22 mouse cellular contexts compared by ENCODE assay signal in the genomic region with DNA sequence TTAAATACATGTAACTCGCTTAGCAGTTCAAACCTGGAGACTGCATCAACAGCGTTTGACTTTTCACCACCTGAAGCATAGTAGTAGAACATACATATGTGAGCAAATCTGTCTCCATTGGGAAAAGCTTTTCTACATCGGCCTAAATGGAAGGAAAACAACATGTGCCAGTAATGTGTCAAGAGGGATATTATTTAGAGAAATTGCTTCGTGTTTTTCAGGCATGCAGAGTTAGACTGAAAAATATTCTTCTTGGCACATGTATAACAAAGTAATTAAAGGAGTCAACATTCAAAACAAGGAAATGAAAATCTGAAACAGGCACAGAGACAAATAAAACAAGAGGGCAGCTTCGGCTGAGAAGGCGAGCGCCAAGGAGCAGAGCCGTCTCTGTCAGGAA.
A peak's percentile ranks its signal among the peaks of the same experiment; 100 is the strongest.
DNase-seq lines count a peak whose midpoint lies in the region; ATAC-seq and TF ChIP-seq lines count a peak whose summit lies in the region.
"Had no signal": no experiment of that assay in that cellular context is flagged by ENCODE, and none has a peak within 500 bp of the region (broad histone marks: within the 10 kb centered on the region; RNA-seq: fewer than 3 reads in every experiment).

No protein-coding gene starts in this region.

- no peaks in the 10 kb centered on the region for H3K36me3 ChIP-seq in embryonic facial prominence, embryonic 14.5 days (ENCODE audit: control insufficient read depth, insufficient read depth, low read length)
- no peaks in the 10 kb centered on the region for H3K36me3 ChIP-seq in embryonic facial prominence, embryonic 10.5 days (replicated peaks)
- H3K36me3 ChIP-seq in kidney, adult 2 months (ENCODE audit: control insufficient read depth, insufficient read depth, low read length) = no peaks in the 10 kb centered on the region
- no peaks in the 10 kb centered on the region for H3K36me3 ChIP-seq in kidney, embryonic 15.5 days
- no peaks in the 10 kb centered on the region for H3K36me3 ChIP-seq in forebrain, embryonic 16.5 days (ENCODE audit: control insufficient read depth, insufficient read depth)
- H3K36me3 ChIP-seq: G1E; heart, embryonic 10.5 days; hindbrain, embryonic 12.5 days had no signal

- no peak overlapping the region for H3K9ac ChIP-seq in embryonic facial prominence, embryonic 14.5 days (ENCODE audit: low read depth, low read length)
- H3K9ac ChIP-seq in kidney, embryonic 15.5 days = no peak overlapping the region
- H3K9ac ChIP-seq in forebrain, embryonic 16.5 days (replicated peaks; ENCODE audit: low read depth, low read length) = no peak overlapping the region
- H3K9ac ChIP-seq: hindbrain, embryonic 12.5 days had no signal

- peaks cover 27% of the 10 kb centered on the region for H3K4me1 ChIP-seq in embryonic facial prominence, embryonic 14.5 days (ENCODE audit: control insufficient read depth, insufficient read depth, low read length)
- peaks cover 11% of the 10 kb centered on the region for H3K4me1 ChIP-seq in embryonic facial prominence, embryonic 10.5 days
- H3K4me1 ChIP-seq in kidney, adult 2 months (ENCODE audit: control insufficient read depth, insufficient read depth, low read length) = no peaks in the 10 kb centered on the region
- H3K4me1 ChIP-seq in kidney, embryonic 15.5 days = 0 out of 2 replicates have a peak, but pooled peaks cover 2% of the 10 kb centered on the region
- H3K4me1 ChIP-seq in forebrain, embryonic 16.5 days (replicated peaks; ENCODE audit: control insufficient read depth, insufficient read depth, low read length) = peaks cover 14% of the 10 kb centered on the region

- H3K27ac ChIP-seq in embryonic facial prominence, embryonic 14.5 days (replicated peaks; ENCODE audit: low read depth, low read length) = no peak overlapping the region
- no peak overlapping the region for H3K27ac ChIP-seq in embryonic facial prominence, embryonic 10.5 days (replicated peaks)
- H3K27ac ChIP-seq in kidney, adult 2 months (ENCODE audit: insufficient read depth, low read depth, low read length) = no peak overlapping the region
- no peak overlapping the region for H3K27ac ChIP-seq in kidney, embryonic 15.5 days
- peak overlapping the region; percentile 47; the same call in 1 of the 2 replicates for H3K27ac ChIP-seq in forebrain, embryonic 16.5 days (ENCODE audit: low read length)
- H3K27ac ChIP-seq: heart, embryonic 10.5 days; hindbrain, embryonic 12.5 days; hindbrain, postnatal 0 days had no signal

- H3K4me3 ChIP-seq in embryonic facial prominence, embryonic 14.5 days (ENCODE audit: low read depth, low read length) = no peak overlapping the region
- H3K4me3 ChIP-seq in embryonic facial prominence, embryonic 10.5 days = no peak overlapping the region
- H3K4me3 ChIP-seq in kidney, adult 2 months (ENCODE audit: insufficient read depth, low read depth, low read length) = no peak overlapping the region
- no peak overlapping the region for H3K4me3 ChIP-seq in kidney, embryonic 15.5 days (replicated peaks)
- no peak overlapping the region for H3K4me3 ChIP-seq in forebrain, embryonic 16.5 days (replicated peaks; ENCODE audit: low read length)
- H3K4me3 ChIP-seq: heart, embryonic 10.5 days; hindbrain, embryonic 12.5 days had no signal

- no peak for TF ChIP-seq CTCF in kidney, adult 2 months (conservative IDR thresholded peaks at IDR 0.05; ENCODE audit: insufficient read depth, insufficient read length, low read depth, low read length)

- TF ChIP-seq POLR2A in kidney, adult 2 months (IDR thresholded peaks at IDR 0.05; ENCODE audit: low read depth, low read length) = no peak

- H3K27me3 ChIP-seq in embryonic facial prominence, embryonic 14.5 days (replicated peaks; ENCODE audit: control insufficient read depth, insufficient read depth, low read length) = no peaks in the 10 kb centered on the region
- no peaks in the 10 kb centered on the region for H3K27me3 ChIP-seq in embryonic facial prominence, embryonic 10.5 days (replicated peaks; ENCODE audit: low read depth, poor library complexity, severe bottlenecking)
- no peaks in the 10 kb centered on the region for H3K27me3 ChIP-seq in kidney, adult 2 months (replicated peaks; ENCODE audit: control insufficient read depth, insufficient read depth, low read length)
- no peaks in the 10 kb centered on the region for H3K27me3 ChIP-seq in kidney, embryonic 15.5 days
- H3K27me3 ChIP-seq in forebrain, embryonic 16.5 days (replicated peaks; ENCODE audit: control insufficient read depth, insufficient read depth, low read length) = no peaks in the 10 kb centered on the region
- H3K27me3 ChIP-seq: hindbrain, embryonic 12.5 days had no signal

- 62% methylated on average over 8 of the region's 8 CpGs for WGBS in embryonic facial prominence, embryonic 14.5 days
- WGBS in embryonic facial prominence, embryonic 10.5 days = 85% methylated on average over 8 of the region's 8 CpGs
- 62% methylated on average over 8 of the region's 8 CpGs for WGBS in kidney, adult 2 months
- WGBS in kidney, embryonic 15.5 days = 66% methylated on average over 8 of the region's 8 CpGs
- WGBS in forebrain, embryonic 16.5 days = 54% methylated on average over 8 of the region's 8 CpGs

- H3K9me3 ChIP-seq in embryonic facial prominence, embryonic 14.5 days (ENCODE audit: control insufficient read depth, low read length) = no peaks in the 10 kb centered on the region
- H3K9me3 ChIP-seq in embryonic facial prominence, embryonic 10.5 days = no peaks in the 10 kb centered on the region
- no peaks in the 10 kb centered on the region for H3K9me3 ChIP-seq in kidney, embryonic 15.5 days (replicated peaks)
- H3K9me3 ChIP-seq in forebrain, embryonic 16.5 days (ENCODE audit: control insufficient read depth, low read length) = no peaks in the 10 kb centered on the region
- H3K9me3 ChIP-seq: G1E; heart, embryonic 10.5 days; hindbrain, embryonic 12.5 days had no signal

- peak; percentile 63 for DNase-seq in embryonic facial prominence, embryonic 14.5 days (ENCODE audit: low spot score)
- no peak for DNase-seq in embryonic facial prominence, embryonic 10.5 days (ENCODE audit: low spot score)
- DNase-seq in kidney, adult 2 months = peak; percentile 18
- DNase-seq in kidney, adult 18-20 months = no peak
- peak; percentile 31 for DNase-seq in kidney, postnatal 14 days
- DNase-seq in urinary bladder, postnatal 25 days (ENCODE audit: low spot score) = no peak
- DNase-seq: adrenal gland, postnatal 14 days; B cell, adult 2 months; cerebellum, adult 18-20 months; cerebellum, adult 9-11 months; cerebellum, postnatal 36 days; gastrocnemius, postnatal 10 days; heart, adult 18-20 months; heart, postnatal 10 days; heart, postnatal 4 days had no signal

- no peak overlapping the region for H3K4me2 ChIP-seq in embryonic facial prominence, embryonic 14.5 days (ENCODE audit: low read depth, low read length)
- no peak overlapping the region for H3K4me2 ChIP-seq in kidney, embryonic 15.5 days
- no peak overlapping the region for H3K4me2 ChIP-seq in forebrain, embryonic 16.5 days (ENCODE audit: low read length)
- H3K4me2 ChIP-seq: hindbrain, embryonic 12.5 days had no signal

- no peak for ATAC-seq in embryonic facial prominence, embryonic 14.5 days (ENCODE audit: low read depth)
- no peak for ATAC-seq in kidney, embryonic 15.5 days (replicated peaks; ENCODE audit: low FRiP score)
- peak; percentile 59 for ATAC-seq in forebrain, embryonic 16.5 days
- ATAC-seq: CD4-positive, CD25-positive, alpha-beta regulatory T cell, adult 4 months; hindbrain, postnatal 0 days had no signal

Comparison
In these comparisons a context has a peak if more than half of its experiments do, and no peak if none do; other contexts are left out.
1. DNase-seq: peak in embryonic facial prominence, embryonic 14.5 days (single experiment), kidney, adult 2 months (single experiment) and kidney, postnatal 14 days (single experiment); none in embryonic facial prominence, embryonic 10.5 days (single experiment), kidney, adult 18-20 months (single experiment) and urinary bladder, postnatal 25 days (single experiment).